Mouse (Mus musculus) thymus, adult 2 months (tissue): ENCODE results near the gene Ahcyl2.

Source experiments
- CTCF ChIP-seq: fragments of 200-500 bp; IDR thresholded peaks from 2 replicates; pipeline ENCODE4 v1.5.1; 2012; ENCODE audit warnings: mild to moderate bottlenecking, control low read depth, low read length, moderate library complexity, borderline replicate concordance; ENCODE audit not compliant: control insufficient read depth, poor library complexity, insufficient read depth; ENCODE audit errors: extremely low read depth
- POLR2A ChIP-seq: fragments of 200-500 bp; IDR thresholded peaks from 2 replicates; pipeline ENCODE4 v1.6.1; 2012; ENCODE audit warnings: mild to moderate bottlenecking, low read length, control low read depth, moderate library complexity; ENCODE audit not compliant: control insufficient read depth, poor library complexity, insufficient read depth; ENCODE audit errors: extremely low read depth

DNA sequence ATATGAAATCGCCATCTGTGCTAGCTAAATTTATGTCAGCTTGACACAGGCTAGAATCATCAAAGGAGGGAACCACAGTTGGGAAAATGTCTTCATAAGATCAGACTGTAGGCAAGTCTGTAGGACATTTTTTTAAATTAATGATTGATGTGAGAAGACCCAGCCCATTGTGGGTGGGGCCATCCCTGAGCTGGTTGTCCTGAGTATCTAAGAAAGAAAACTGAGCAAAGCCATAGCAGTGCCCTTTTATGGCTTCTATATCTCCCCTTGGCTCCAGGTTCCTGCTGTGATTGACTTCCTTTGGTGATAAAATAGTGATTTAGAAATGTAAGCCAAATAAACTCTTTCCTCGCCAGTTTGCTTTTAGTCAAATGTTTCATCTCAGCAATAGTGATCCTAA, 97.1 kb downstream of the Ahcyl2 start:
- no peak for TF ChIP-seq CTCF
- TF ChIP-seq POLR2A, result no peak
